Mouse (Mus musculus): ENCODE results near the gene Olfr389.

Olfr389 gene

DNA sequence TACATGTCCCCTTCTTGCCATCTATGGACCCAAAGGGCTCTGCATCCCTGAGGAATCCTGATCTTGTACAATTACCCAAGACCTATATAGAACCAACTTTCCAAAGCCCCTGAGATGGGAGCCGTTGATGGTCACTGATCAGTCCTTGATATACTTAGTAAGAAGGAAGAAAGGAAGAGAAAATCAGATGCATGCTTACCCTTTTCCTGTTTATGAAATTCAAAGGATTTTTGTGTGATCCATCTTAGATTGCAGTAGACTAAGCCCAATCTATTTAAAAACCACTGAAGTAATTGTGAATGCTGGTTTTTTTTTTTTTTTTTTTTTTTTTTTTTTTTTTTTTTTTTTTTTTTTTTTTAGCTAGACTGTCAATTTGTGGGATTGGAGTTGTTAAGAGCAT lies at the start of gene Olfr389:
Gene Olfr389, minus strand, starts transcription at position 101 of the 400 bp plus-strand sequence.
- DNase-seq (ENCODE audit: low spot score in 2 of 2), result no peak

GRCm38 (mm10) chr11:73816949-73817348 lies 36.4 kb upstream of the Olfr389 start, which contains the start of gene Olfr392:
Gene Olfr392 (minus strand): TSS chr11:73817049.
- DNase-seq (ENCODE audit: low spot score in 2 of 2), result no peak

DNA sequence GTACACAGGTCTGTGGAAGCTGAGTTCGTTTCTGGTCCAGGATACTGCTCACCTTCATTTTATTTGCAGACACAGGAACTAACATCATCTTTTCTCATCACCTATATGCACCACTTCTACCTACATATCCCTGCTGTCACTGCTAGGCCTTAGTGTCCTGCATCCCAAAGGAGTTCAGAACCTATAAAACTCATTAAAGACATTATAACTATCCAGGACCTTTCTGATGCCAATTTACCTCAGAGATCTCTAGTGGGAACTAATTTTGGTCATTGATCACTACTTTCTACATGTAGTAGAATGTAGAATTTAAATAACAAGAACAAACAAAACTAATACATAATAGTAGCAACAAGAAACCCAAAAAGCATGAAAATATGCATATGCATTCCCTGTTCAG lies 22.4 kb upstream of the Olfr389 start, which contains the start of gene Olfr391-ps:
Gene Olfr391-ps, minus strand, starts transcription at position 101 of the 400 bp plus-strand sequence.
- no peak for DNase-seq (ENCODE audit: low spot score in 2 of 2)

- DNase-seq (ENCODE audit: low spot score in 2 of 2), result no peak
Measured at GRCm38 (mm10) chr11:73782664-73783063, 2.2 kb upstream of the Olfr389 start, which contains the start of gene Olfr390. Gene Olfr390 (plus strand): TSS chr11:73782964.

GRCm38 (mm10) chr11:73759115-73759514 lies 21.4 kb downstream of the Olfr389 start:
- no peak for DNase-seq (ENCODE audit: low spot score in 2 of 2)

Measured in right cerebral cortex, adult 2 months (tissue).